Mouse (Mus musculus) right cerebral cortex, adult 2 months (tissue): ENCODE data around the gene Hilpda.
A peak's percentile ranks its signal among the peaks of the same experiment; 100 is the strongest.

Experiments
- DNase-seq, 2 experiments: peaks; one replicate each; pipeline ENCODE4 v3.0.0; 2021 to 2022; ENCODE audit warnings: low spot score in 2 of 2

Hilpda gene

DNA sequence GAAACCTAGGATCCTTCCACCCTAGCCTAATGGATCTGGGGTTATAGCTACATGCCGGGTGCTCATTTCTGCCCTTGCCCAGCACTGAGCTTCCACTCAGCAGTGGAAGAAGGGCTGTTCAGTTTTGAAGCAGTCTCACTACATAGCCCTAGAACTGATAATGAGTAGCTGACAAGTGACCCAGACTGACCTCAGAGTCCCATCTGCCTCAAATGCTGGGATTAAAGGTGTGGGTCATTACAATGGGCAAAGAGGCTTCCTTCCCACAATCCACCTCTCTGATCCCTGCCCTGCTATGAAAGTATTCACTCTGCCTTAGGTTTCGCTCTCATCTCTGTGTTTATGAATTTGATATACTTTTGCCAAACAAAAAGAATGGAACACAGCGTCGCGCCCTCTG is 4.5 kb downstream of the Hilpda start:
- no peak for DNase-seq

DNA sequence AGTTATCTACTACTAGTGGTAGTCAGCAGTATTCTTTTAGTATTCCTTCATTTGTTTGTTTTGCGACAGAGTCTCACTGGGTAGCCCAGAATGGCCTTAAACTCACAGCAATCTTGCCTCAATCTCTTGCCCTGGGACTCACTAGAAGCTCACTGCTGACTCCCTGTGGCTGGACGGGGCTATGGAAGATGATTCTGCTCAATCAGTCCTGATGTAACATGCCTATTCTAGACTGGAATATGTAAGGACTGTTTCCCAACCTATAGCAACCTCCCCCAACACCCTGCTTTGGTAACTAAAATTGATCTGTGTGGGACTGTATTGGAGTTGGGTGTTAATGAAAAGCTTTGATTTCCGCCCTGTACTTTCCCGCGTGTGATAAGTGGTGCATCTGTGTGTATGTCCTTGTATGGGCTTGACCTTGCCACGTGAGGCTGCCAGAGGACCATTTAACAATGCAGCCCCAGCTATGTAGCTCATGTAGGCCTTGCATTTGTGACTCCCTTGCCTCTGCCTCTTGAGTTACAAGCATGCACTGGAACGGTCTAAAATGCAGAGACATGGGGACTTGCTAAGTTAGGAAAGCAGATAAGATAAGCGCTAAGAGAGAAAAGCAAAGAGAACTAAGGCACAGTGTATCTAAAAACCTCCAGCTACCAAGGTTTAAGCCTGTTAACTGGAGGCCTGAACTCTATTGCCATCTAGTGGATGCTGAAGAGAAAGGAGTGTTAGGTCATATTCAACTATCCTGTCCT is 6.4 kb downstream of the Hilpda start:
- DNase-seq = peak; percentile 25 to 26

DNA sequence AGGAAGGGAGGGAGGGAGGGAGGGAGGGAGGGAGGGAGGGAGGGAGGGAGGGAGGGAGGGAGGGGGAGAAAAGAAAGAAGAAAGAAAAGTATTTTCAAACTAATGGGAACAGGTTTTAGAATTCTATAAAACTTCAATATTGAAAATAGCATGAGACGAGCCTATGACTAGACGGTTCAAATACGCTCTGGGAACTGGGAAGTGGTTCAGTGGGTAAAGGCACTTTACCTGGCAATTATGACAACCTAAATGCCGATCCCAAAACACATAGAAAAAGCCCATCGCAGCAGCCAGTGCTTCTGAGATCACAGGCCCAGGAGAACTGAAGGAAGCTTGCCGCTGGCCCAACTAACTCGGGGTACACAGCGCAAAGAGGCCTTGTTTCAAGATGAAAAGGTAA is 7.0 kb downstream of the Hilpda start, which contains the start of gene Fam71f2:
TSS of gene Fam71f2 (plus strand) at position 301 of the 400 bp plus-strand sequence.
- no peak for DNase-seq

DNA sequence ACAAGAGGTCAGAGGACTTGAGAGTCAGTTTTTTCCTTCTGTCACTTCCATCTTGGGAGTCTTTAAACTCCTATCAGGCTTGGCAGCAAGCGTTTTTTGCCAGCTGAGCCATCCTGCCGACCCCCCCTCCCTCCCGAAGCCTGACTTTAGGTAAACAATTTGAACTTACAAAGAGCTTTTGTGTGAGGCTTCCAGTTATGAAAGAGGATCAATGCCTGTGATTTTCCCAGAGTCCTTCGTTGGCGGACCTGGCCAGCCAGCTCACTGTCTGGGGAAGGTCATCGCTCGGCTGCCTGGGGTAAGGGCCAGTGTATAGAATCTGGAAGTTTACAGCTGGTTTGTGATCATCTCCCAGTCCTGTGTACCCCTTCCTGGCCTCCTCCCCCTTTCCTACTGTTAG is 8.4 kb downstream of the Hilpda start:
- DNase-seq = no peak

DNA sequence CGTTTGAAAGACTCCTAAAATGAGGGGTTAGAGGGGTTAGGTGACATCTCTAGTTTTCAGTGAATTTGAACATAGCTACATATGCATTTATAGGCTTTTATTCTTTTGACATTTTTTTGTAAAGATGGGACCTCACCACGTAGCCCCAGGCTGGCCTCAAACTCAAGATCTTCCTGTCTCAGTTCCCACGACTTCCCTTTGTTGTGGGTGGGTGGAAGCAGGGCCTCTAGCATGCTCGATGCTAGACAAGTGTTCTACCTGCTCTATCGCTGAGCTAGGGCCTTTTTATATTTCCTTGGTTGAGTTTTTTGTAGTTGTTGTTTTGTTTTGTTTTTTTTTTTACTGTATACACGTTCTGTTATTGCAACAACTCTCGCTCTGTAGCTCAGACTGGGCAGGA is 14.6 kb downstream of the Hilpda start:
- no peak for DNase-seq

DNA sequence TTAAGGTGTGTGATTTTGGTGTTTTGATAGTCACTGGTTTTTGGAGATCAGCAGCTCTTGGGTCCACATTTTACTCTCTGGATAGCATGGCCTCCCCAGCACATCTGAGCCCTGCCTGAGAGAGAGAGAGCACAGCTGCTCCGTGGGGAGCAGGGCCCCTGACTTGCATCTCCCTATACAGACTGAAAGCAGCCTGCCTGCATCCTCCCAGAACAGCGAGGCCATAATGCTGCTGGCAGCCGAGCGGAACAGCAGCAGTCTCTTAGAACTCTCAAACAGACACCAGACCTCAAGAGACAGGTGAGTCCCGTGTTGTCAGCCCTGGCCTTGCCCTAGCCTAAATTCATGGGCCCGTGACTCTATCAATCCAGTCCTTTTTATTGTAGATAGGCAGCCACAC is 15.2 kb downstream of the Hilpda start:
- DNase-seq = no peak

DNA sequence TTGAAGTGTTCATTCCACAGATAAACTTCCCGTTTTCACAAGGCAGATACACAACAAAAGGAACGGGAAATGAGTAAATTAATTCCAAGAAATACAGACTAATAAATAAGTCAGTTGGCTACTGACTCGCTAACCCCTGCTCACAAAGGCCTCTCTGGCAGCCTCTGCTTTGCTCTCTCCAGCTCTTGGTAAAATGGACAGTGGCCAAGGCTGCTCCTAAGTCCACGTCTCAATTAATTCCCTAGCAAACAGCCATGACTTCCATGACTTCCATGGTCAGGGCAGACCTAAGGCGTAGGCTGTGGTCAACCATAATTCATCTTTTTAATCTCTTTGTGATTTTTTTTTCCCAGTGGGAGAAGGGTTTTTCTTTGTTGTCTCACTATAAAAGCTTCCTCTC is 15.7 kb downstream of the Hilpda start:
- DNase-seq = no peak

DNA sequence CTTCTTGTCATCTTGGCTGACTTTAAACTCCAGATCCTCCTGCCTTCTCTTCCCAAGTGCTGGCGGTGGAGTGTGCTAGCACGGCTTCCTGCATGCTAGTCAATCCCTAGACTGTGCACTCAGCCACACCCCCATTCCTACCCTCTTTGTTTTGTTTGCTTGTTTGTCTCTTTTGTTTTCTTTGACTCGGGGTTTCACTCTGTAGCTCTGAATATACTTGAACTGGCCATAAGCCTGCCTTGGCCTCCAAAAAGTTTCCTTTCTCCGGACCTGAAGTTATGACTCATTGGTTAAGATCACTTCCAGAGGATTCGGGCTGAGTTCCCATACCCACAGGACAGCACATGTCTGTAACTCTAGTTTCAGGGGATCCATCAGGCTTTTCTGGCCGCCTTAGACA is 16.4 kb downstream of the Hilpda start:
- no peak for DNase-seq

DNA sequence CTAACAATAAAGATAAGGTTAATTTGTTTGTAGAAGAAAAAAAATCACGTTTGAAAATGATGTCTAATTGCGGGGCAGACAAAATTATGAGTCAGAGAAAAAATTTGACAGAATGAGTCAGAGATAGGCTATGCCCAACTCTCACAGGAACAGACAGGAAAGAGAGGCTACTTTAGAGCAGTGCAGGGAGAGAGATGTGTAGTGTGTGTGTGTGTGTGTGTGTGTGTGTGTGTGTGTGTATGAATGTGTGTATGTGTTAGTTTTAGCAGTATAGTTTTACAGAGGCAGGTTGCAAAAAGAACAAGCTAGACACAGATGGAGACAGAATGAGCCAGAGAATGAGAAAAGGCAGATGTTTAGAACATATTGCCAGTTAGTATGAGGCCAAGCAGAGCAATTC is 26.8 kb downstream of the Hilpda start:
- no peak for DNase-seq

DNA sequence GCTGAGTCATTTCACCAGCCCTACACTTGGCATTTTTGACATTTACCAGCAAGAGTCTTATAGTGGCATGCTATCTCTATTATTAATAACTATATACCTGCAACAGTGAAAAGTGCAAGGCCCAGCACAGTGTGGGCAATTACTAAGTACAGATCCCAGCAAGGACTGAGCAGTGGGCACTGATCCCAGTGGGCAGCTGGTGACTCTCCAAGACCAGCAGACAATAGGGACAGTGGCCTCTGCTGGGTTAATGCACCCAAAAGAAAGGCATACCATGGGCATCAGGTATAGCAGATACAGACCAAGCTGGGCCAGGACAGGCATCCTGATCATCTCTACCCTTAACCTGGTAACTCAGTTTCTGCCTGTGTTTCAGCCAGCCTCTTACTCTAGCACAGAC is 31.0 kb downstream of the Hilpda start:
- DNase-seq = no peak

DNA sequence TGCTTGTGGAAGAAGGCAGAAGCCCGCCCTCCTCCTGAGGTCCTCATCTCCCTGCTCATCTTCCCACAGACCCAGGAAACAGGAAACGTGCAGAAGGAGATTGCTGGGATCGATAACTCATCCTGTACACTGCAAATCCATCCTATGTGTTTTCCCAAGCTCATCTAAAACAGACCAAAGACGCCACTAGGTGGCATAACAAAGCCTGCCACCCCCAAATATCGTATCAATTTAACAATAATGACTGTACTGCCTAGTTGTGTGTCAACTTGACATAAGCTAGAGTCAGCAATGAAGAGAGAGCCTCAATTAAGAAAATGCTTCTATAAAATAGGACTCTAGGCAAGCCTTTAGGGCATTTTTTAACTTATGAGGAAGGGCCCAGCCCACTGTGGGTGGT is 31.4 kb downstream of the Hilpda start:
- DNase-seq = no peak

DNA sequence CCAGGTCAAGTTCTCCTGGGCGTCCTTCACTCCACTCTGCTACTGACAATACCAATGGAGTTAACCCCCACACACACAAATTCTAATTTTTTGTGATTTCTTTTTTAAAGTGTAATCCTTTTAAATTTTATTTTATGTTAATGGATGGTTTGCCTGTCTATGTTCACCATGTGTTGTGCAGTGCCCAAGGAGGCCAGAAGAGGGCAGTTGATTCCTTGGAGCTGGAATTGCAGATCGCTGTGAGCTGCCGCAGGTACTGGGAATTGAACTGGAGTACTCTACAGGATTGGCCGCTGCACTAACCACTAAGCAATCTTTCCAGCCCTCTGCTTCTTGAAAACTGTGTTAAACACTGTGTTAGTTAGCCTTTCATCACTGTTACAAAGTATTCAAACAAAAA is 33.2 kb downstream of the Hilpda start:
- DNase-seq = no peak

DNA sequence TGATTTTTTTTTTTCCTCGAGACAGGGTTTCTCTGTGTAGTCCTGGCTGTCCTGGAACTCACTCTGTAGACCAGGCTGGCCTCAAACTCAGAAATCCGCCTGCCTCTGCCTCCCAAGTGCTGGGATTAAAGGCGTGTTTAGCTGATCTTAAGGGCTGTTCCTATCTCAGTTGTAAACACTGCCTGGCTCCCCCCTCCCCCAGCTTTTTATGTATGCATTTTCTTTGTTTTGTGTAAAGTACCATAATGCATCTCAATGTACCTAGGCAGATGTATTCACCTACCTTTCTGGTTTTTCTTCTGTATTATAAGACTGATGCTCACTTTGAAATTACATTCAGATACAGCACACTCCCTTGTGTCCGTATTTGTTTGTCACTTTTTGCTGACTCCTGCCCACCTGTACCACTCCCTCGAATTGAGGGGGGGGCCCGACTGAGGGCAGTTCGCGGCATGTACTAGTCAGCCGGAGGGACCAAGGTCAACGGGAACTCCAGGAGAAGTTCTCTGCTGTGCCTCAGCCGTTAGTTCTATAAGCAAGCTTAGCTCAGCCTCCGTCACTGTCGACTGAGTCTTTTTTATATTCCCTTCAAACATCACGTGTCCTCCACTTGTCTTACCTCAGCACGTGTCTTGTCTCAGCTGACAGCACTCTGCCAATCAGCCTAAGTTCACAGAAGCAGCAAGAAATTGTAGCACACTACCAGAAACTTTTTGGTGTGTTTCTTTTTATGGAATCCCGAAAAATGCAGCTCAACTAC is 36.7 kb downstream of the Hilpda start:
- DNase-seq = no peak

DNA sequence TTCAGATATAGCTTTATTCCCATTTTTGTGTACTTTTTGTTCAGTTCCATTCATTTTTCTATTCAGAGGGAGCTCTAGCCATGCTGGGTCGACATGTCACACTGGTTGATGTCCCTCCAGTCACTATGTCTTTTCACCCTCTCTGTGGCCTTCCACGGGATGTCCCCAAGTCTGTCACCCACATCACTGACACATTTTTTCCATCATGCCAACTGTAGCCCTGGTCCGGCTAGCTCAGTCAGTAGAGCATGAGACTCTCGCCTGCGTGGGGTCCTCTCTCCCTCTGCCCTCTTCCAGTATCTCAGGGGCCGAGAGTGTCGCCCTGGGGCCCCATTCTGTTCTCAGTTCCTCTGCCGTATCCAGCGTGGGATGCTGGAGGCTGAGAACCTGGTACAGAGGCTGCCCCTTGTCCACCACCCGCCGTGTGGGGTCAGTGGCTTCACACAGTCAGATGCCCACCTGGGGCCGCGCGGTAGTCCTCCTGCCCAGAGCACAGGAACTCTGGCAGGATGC is 41.5 kb downstream of the Hilpda start:
- no peak for DNase-seq

DNA sequence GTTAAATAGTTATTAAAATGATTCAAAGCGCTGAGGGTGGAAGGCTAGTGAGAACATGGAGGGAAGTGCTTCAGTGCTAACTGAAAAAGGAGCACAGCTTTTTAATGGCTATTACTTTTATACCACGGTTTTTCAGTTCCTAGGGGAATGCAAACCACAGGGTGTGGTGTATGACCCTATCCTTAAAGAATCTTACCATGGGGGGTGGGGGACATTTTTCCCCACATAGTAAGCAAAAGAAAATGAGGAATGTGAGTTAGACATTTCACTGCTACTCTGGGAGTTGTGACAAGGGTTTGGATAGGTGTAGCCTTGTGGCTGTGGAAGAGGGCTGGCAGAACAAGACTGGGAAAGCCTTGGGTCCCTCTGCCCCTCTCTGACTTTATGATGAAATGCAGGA is 45.0 kb downstream of the Hilpda start:
- DNase-seq = no peak

DNA sequence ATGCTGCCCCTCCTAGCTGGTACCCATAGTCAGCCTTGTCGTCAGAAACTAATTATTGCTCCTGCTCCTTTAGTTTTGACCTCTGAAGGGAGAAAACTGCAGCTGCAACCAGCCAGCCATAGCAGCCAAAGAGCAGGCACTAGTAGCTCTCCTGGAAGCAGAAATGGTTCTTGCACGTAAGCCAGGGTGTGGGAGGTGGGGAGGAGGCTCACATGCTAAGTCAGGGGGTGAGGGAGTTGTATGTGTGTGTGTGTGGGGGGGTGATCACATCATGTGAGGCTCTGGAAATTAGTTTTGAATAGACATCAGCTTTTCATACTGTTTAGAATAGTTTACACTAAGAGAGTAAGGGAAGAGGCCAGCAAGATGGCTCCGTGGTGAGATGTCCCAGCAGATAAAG is 45.7 kb downstream of the Hilpda start:
- no peak for DNase-seq

DNA sequence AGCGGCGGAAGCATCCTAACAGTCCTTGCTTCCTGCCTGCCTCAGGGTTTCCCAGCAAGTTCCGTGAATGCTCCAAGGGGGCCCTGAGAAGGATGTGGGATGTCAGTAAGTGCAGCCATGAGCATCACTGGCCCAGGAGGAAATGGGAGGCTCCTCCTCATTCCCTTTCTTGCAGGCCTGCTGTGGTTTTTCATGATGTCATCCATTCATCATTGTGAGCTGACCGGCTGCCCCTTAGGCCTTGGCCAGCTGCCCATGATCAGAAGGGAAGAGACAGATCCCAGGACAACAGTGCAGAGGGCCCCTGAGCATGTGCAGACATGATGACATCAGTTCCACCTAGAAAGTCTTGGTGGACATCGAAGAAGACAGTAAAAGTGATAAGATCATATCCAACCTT is 46.6 kb downstream of the Hilpda start, which contains the start of gene Fam71f1:
TSS of gene Fam71f1 (plus strand) at position 262 of the 400 bp plus-strand sequence.
- DNase-seq = no peak

DNA sequence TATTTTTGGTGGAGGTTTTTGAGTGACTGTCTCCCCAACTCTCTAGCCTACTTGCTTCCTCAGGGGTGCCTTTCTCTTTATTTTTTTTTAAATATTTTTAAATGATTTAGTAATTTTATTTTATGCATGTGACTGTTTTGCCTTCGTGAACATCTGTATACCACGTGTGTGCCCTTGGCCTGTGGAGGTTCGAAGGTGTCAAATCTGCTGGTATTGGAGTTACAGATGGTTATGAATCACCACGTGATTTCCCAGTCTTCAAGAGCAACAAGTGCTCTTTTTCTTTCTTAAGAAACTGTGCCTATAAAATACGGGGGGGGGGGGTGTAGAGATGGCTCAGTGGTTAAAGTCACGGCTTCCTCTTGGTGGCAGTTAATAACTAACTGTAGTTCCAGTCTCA is 49.3 kb downstream of the Hilpda start:
- no peak for DNase-seq

DNA sequence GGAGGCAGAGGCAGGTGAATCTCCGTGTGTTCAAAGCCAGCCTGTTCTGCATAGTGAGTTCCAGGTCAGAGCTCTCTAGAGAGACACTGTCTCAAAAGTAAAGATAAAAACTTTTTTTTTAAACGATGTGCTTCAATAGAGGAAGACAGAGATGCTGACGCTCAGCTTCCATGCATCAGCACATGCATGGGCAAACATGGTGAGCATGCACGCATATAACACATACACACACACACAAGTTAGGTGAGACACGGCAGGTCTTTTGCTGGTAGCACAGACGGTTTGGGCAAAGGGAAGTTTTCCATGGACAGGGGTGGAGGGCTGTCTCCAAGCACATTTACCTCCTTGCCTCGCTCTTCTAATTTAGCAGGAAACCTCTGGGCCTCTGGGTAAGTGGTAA is 49.9 kb downstream of the Hilpda start:
- no peak for DNase-seq

DNA sequence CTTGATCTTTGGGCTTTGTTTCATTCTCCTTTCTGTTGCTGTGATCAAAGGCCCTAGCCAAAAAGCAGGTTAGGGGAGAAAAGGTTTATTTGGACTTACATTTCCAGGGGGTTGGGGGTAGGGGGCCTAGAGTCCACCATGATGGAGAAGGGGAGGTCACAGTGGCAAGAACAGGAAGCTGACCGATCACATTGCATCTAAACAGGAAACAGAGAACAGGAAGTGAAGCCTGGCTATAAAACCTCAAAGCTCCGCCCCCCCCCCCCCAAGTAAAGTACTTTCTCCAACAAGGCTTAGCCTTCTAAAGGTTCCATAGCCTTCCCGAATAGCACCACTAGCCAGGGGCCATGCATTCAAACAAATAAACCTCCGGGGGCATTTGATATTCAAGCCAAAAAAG is 50.4 kb downstream of the Hilpda start:
- DNase-seq = no peak
